Mouse (Mus musculus) ES-E14 (cell line): ENCODE results near the gene Fkbp10. TPM values are rescaled to one million over a fixed set of nuclear protein-coding genes. Genes with fewer than 3 reads are reported as not detected.

ENCODE experiments used
- DNase-seq: peaks from one replicate; pipeline ENCODE4 v3.0.0-alpha.2; 2013; ENCODE audit warnings: low read depth, low spot score
- H3K27ac ChIP-seq: 2 replicates; pipeline ENCODE4 v1.5.1; 2012; ENCODE audit warnings: low read depth, mild to moderate bottlenecking, low read length, moderate library complexity, mixed read lengths; ENCODE audit not compliant: poor library complexity, insufficient read depth, severe bottlenecking
- H3K36me3 ChIP-seq: 2 replicates; pipeline ENCODE4 v1.6.1; 2012; ENCODE audit warnings: mild to moderate bottlenecking, low read length, moderate library complexity, mixed read lengths; ENCODE audit not compliant: control insufficient read depth, poor library complexity, insufficient read depth, severe bottlenecking
- H3K4me1 ChIP-seq, 2 experiments: fragments of 150-350 bp in 1 of 2; sonication (generic) in 1 of 2; 2 replicates each; pipeline ENCODE4 v1.6.1; 2012; ENCODE audit warnings: low read length in 2 of 2, mild to moderate bottlenecking in 1 of 2, mixed read lengths in 1 of 2; ENCODE audit not compliant: control insufficient read depth in 2 of 2, insufficient read depth in 2 of 2, poor library complexity in 1 of 2
- H3K4me3 ChIP-seq, 2 experiments: fragments of 150-350 bp in 1 of 2; sonication (generic) in 1 of 2; 2 replicates each; pipeline ENCODE4 v1.5.1; 2012; ENCODE audit warnings: low read length in 2 of 2, low read depth in 1 of 2, mild to moderate bottlenecking in 1 of 2, mixed read lengths in 1 of 2; ENCODE audit not compliant: insufficient read depth in 1 of 2, poor library complexity in 1 of 2, severe bottlenecking in 1 of 2
- H3K9ac ChIP-seq: 2 replicates; pipeline ENCODE4 v1.6.1; 2012; ENCODE audit warnings: low read depth, mild to moderate bottlenecking, low read length, mixed read lengths; ENCODE audit not compliant: poor library complexity, insufficient read depth, severe bottlenecking
- H3K9me3 ChIP-seq: fragments of 150-350 bp; sonication (generic); 2 replicates; pipeline ENCODE4 v1.6.1; 2012; ENCODE audit warnings: low read depth, mild to moderate bottlenecking, low read length; ENCODE audit not compliant: control insufficient read depth, insufficient read depth
- CHD2 ChIP-seq: IDR thresholded peaks from 2 replicates; pipeline ENCODE4 v1.6.1; 2014; ENCODE audit warnings: mild to moderate bottlenecking, low read depth, low read length, inconsistent platforms
- HCFC1 ChIP-seq: IDR thresholded peaks from 2 replicates; pipeline ENCODE4 v1.6.1; 2012; ENCODE audit warnings: low read length, inconsistent platforms, borderline replicate concordance; ENCODE audit not compliant: insufficient read depth
- MAFK ChIP-seq: IDR thresholded peaks from 2 replicates; pipeline ENCODE4 v1.6.1; 2014; ENCODE audit warnings: mild to moderate bottlenecking, low read depth, low read length, inconsistent platforms; ENCODE audit not compliant: insufficient read depth
- ZC3H11A ChIP-seq: IDR thresholded peaks from 2 replicates; pipeline ENCODE4 v1.6.1; 2012; ENCODE audit warnings: low read depth, mild to moderate bottlenecking, inconsistent platforms, low read length, borderline replicate concordance
- ZNF384 ChIP-seq: IDR thresholded peaks from 2 replicates; pipeline ENCODE4 v1.6.1; 2012; ENCODE audit warnings: low read depth, low read length, inconsistent platforms
- in situ Hi-C, 2 experiments: fragments of 600-800 bp; cut with MboI; formaldehyde crosslinking; loops; one replicate each; pipeline ENCODE4 v1.15.1; 2025; ENCODE audit warnings: low sequenced_read_pairs in 2 of 2, inconsistent platforms in 1 of 2; ENCODE audit not compliant: unreplicated experiment in 2 of 2
- total RNA-seq: library from RNA; depleted of rRNA; stranded (reverse); fragments of 300-350 nt; gene quantifications from 2 replicates; pipeline ENCODE4 v1.2.3, GENCODE M21; 2012

Fkbp10 gene
- total RNA-seq, 1 experiment, result 73.3 TPM

DNA sequence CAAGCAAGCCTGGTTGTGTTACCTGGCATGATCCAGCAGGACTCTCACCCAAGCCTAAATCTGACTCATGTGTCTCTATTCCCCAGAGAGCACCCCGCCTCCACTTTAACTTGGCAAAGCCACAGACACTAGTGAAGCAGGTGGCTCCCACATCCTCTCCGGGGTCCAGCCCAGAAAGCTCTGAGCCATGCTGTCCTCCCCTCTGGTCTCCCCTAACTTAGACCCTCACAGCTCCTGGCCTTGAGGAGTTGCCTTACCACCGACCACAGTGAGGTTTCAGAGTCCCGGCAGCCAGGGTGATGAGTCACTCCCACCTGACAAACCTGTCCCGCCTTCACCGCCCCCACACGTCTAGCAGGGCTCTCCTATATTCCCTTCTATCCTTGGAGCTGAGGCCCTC lies 21.8 kb upstream of the Fkbp10 start:
- H3K27ac ChIP-seq, result no peak overlapping the region
- peaks cover 13 to 42% of the 10 kb centered on the region in 2 experiments for H3K4me1 ChIP-seq
- H3K36me3 ChIP-seq, result no peaks in the 10 kb centered on the region
- no peak overlapping the region for H3K9ac ChIP-seq
- no peaks in the 10 kb centered on the region for H3K9me3 ChIP-seq
- no peak for DNase-seq
- no peak overlapping the region for H3K4me3 ChIP-seq
- TF ChIP-seq HCFC1 (no peak), MAFK (no peak), CHD2 (no peak), ZC3H11A (no peak), ZNF384 (no peak)
- in situ Hi-C loops, result no loop called here

DNA sequence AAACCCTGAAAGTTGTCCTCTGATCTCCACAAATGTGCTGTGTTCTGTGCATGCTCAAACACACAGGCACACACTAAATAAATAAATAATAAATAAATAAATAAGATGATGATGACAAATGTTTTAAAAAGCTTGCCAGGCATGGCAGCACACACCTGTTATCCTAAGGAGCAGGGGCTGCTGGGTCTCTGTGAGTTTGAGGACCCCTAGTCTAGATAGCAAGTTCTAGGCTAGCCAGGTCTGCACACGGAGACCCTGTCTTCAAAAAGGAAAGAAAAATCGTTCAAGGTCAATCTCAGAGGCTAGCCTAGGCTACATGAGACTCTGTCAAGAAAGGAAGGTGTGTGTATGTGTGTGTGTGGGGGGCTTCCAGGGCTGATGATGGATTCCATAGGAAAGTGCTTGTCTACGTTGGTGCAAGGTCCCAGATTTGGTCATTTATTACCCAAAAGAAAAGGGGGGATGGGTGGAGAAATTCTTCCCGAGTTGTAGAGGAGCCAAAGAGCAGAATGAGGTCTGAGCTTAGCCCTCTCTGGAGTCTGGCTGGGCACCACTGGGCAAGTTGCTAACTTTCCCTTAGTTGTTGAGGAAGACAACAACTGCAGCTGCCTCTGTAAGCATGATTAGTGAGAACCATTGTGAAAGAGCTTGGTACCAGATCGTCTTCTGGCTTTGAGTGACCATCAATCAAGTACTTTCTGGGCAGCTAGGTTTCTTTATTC lies 21.0 kb upstream of the Fkbp10 start:
- Histone ChIP-seq H3K36me3 (no peaks in the 10 kb centered on the region), H3K4me1 (peaks cover 13 to 43% of the 10 kb centered on the region in 2 experiments), H3K27ac (no peak overlapping the region), H3K4me3 (no peak overlapping the region; a peak in 1 of 4 replicates), H3K9me3 (no peaks in the 10 kb centered on the region), H3K9ac (no peak overlapping the region)
- in situ Hi-C loops, result no loop called here
- DNase-seq, result no peak
- no peak for TF ChIP-seq ZNF384
- no peak for TF ChIP-seq HCFC1

DNA sequence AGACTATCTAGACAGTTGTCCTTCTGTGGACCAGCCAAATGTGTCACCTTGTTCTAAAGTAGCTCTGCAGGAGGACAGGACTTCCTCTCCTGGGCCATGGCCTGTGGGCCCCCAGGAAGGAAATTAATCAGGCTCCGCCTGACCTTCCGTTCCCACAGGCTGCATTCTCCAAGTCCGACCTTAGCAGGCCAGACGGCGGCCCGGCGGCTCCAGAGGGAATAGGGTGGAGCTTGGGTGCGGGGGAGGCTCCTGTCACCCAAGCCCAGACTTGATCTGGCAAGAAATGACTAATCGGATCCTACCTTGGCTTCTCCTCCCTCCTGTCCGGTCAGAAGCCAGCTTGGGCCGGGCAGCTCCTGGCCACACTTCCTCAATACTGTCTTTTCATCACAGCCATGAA lies 20.3 kb upstream of the Fkbp10 start:
- 0 out of 2 replicates have a peak overlapping the region, but pooled peaks have one; percentile 82 for H3K27ac ChIP-seq
- DNase-seq, result no peak
- H3K4me3 ChIP-seq, result peak overlapping the region; percentile 89 to 94; a peak in 3 of 4 replicates
- in situ Hi-C loops, result no loop called here
- peaks cover 13 to 42% of the 10 kb centered on the region in 2 experiments for H3K4me1 ChIP-seq
- H3K9me3 ChIP-seq, result no peaks in the 10 kb centered on the region
- TF ChIP-seq ZC3H11A (no peak), HCFC1 (no peak)
- no peaks in the 10 kb centered on the region for H3K36me3 ChIP-seq
- no peak overlapping the region for H3K9ac ChIP-seq

- no peak for DNase-seq
- H3K9ac ChIP-seq, result peak overlapping the region; percentile 42
- peak overlapping the region; percentile 82 for H3K27ac ChIP-seq
- TF ChIP-seq ZNF384 (no peak), ZC3H11A (no peak), CHD2 (no peak), MAFK (no peak), HCFC1 (no peak)
- H3K4me1 ChIP-seq, result peaks cover 11 to 36% of the 10 kb centered on the region in 2 experiments
- H3K4me3 ChIP-seq, result peak overlapping the region; percentile 89 to 94
- no peaks in the 10 kb centered on the region for H3K9me3 ChIP-seq
- no peaks in the 10 kb centered on the region for H3K36me3 ChIP-seq
- in situ Hi-C loops, result no loop called here
These were observed 19.5 kb upstream of the Fkbp10 start for GRCm38 (mm10) chr11:100395861-100396631.
